In the genomic region with DNA sequence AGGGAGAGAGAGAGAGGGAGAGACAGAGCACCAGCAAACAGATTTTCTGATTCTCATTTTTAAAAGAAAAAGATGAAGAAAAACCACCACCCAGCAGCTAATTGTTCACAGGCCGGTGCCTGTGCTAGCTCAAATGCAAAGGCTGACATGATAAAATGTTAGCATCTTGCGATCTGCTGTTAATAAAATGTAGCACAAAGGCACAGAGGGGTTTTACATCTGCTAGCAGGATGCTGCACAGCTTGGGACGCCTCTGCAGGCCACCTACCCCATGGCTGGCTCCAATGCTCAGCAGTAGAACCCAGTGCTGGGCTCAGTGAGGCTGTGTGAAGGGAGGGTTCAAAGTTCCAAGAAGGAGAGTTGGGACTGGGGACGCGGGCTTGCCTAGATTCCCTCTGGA, we compare ENCODE assay signal across 19 mouse cellular contexts. TPM values are rescaled to one million over a fixed set of nuclear protein-coding genes. Genes with fewer than 3 reads are reported as not detected.
"Had no signal": no experiment of that assay in that cellular context is flagged by ENCODE, and none has a peak within 500 bp of the region (broad histone marks: within the 10 kb centered on the region; RNA-seq: fewer than 3 reads in every experiment).

No protein-coding gene starts in this region.

- H3K27ac ChIP-seq: limb, embryonic 15.5 days; liver, embryonic 12.5 days; midbrain, embryonic 10.5 days; neural tube, embryonic 12.5 days; stomach, postnatal 0 days had no signal

- ATAC-seq: intestine, embryonic 16.5 days; liver, embryonic 12.5 days had no signal

- H3K4me2 ChIP-seq: limb, embryonic 15.5 days; liver, embryonic 12.5 days; lung, embryonic 14.5 days; neural tube, embryonic 12.5 days had no signal

- H3K4me3 ChIP-seq: limb, embryonic 15.5 days; liver, embryonic 12.5 days; midbrain, embryonic 10.5 days; myocyte; neural tube, embryonic 12.5 days had no signal

- H3K9ac ChIP-seq: limb, embryonic 15.5 days; liver, embryonic 12.5 days; lung, embryonic 14.5 days; neural tube, embryonic 12.5 days had no signal

- H3K9me3 ChIP-seq: limb, embryonic 15.5 days; liver, embryonic 12.5 days; midbrain, embryonic 10.5 days; neural tube, embryonic 12.5 days had no signal

- H3K27me3 ChIP-seq: neural tube, embryonic 12.5 days had no signal

- H3K36me3 ChIP-seq: limb, embryonic 15.5 days; liver, embryonic 12.5 days; midbrain, embryonic 10.5 days; neural tube, embryonic 12.5 days had no signal

- DNase-seq: kidney, adult 8-10 months; kidney, postnatal 25 days; left cerebral cortex, postnatal 4 days; lung, embryonic 14.5 days; lung, postnatal 10 days; lung, postnatal 4 days; midbrain, embryonic 14.5 days; right cerebral cortex, adult 18-20 months; thymus, postnatal 4 days had no signal

RNA-seq across cellular contexts. Expression of a gene that starts 13.3 kb away (rescaled TPM):
- total RNA-seq: megakaryocyte, adult 5-6 weeks had no signal
- polyA plus RNA-seq: intestine, embryonic 16.5 days; kidney, embryonic 16.5 days; liver, embryonic 12.5 days; liver, embryonic 16.5 days; lung, embryonic 14.5 days; myocyte; stomach, postnatal 0 days had no signal
